Mouse (Mus musculus) embryonic fibroblast, embryonic 13.5 days (primary cell): ENCODE results near the gene Irx1. TPM values are rescaled to one million over a fixed set of nuclear protein-coding genes. Genes with fewer than 3 reads are reported as not detected.

Experiments
- H3K27ac ChIP-seq: 2 replicates; pipeline ENCODE4 v1.5.1; 2012; ENCODE audit warnings: low read length, control low read depth, inconsistent platforms; ENCODE audit not compliant: insufficient read depth
- H3K4me1 ChIP-seq: 2 replicates; pipeline ENCODE4 v1.6.1; 2011; ENCODE audit warnings: low read length; ENCODE audit not compliant: control insufficient read depth, insufficient read depth
- H3K4me3 ChIP-seq: 2 replicates; pipeline ENCODE4 v1.5.1; 2011; ENCODE audit warnings: mild to moderate bottlenecking, control low read depth, low read length; ENCODE audit not compliant: insufficient read depth
- CTCF ChIP-seq: IDR thresholded peaks from 2 replicates; pipeline ENCODE4 v1.5.1; 2011; ENCODE audit warnings: mild to moderate bottlenecking, control low read depth, low read length, moderate library complexity, borderline replicate concordance; ENCODE audit not compliant: insufficient read depth
- POLR2A ChIP-seq: IDR thresholded peaks from 2 replicates; pipeline ENCODE4 v1.6.1; 2011; ENCODE audit warnings: low read depth, mild to moderate bottlenecking, control low read depth, low read length, moderate library complexity
- polyA plus RNA-seq: library from polyadenylated mRNA; stranded (reverse); fragments of >200 nt; gene quantifications from 2 replicates; pipeline ENCODE4 v1.2.4, GENCODE M21; 2011; ENCODE audit warnings: low read depth; ENCODE audit not compliant: missing spikeins, insufficient read length

Gene Irx1
- polyA plus RNA-seq: 24.7 and 39.1 TPM in 2 replicates

GRCm38 (mm10) chr13:71963356-71964351 is at the start of gene Irx1:
Irx1 (minus strand) TSS chr13:71963723.
- Histone ChIP-seq H3K4me1 (no peaks in the 10 kb centered on the region), H3K4me3 (peak within 1 kb of the TSS; percentile 79), H3K27ac (peak within 1 kb of the TSS; percentile 30)
- TF ChIP-seq CTCF (no peak), POLR2A (peak; percentile 56)

- no peak overlapping the region for H3K4me3 ChIP-seq
- no peak for TF ChIP-seq CTCF
- TF ChIP-seq POLR2A: no peak
- no peaks in the 10 kb centered on the region for H3K4me1 ChIP-seq
- H3K27ac ChIP-seq: no peak overlapping the region
These were observed 16.6 kb upstream of the Irx1 start for GRCm38 (mm10) chr13:71979932-71980655.

- Histone ChIP-seq H3K4me3 (no peak overlapping the region), H3K4me1 (no peaks in the 10 kb centered on the region), H3K27ac (no peak overlapping the region)
- no peak for TF ChIP-seq POLR2A
- TF ChIP-seq CTCF: no peak
These were observed 12.2 kb upstream of the Irx1 start for GRCm38 (mm10) chr13:71975753-71976152.

- no peaks in the 10 kb centered on the region for H3K4me1 ChIP-seq
- no peak overlapping the region for H3K4me3 ChIP-seq
- no peak overlapping the region for H3K27ac ChIP-seq
- TF ChIP-seq CTCF: no peak
- no peak for TF ChIP-seq POLR2A
These were observed 4.8 kb upstream of the Irx1 start for GRCm38 (mm10) chr13:71968286-71968685.

GRCm38 (mm10) chr13:71967341-71968250 is 4.1 kb upstream of the Irx1 start:
- no peak overlapping the region for H3K27ac ChIP-seq
- H3K4me3 ChIP-seq: no peak overlapping the region
- no peaks in the 10 kb centered on the region for H3K4me1 ChIP-seq
- TF ChIP-seq CTCF: no peak
- TF ChIP-seq POLR2A: no peak

- no peak overlapping the region for H3K4me3 ChIP-seq
- no peak overlapping the region for H3K27ac ChIP-seq
- H3K4me1 ChIP-seq: no peaks in the 10 kb centered on the region
- TF ChIP-seq CTCF (no peak), POLR2A (no peak)
These were observed 3.1 kb upstream of the Irx1 start for GRCm38 (mm10) chr13:71966631-71967030.

- Histone ChIP-seq H3K4me3 (peak overlapping the region; percentile 16; the same call in 1 of the 2 replicates), H3K4me1 (no peaks in the 10 kb centered on the region), H3K27ac (no peak overlapping the region)
- no peak for TF ChIP-seq CTCF
These were observed 843 bp upstream of the Irx1 start for GRCm38 (mm10) chr13:71964366-71964765.

GRCm38 (mm10) chr13:71962661-71963355 is 715 bp downstream of the Irx1 start:
- H3K4me3 ChIP-seq: peak overlapping the region; percentile 79
- H3K4me1 ChIP-seq: no peaks in the 10 kb centered on the region
- peak overlapping the region; percentile 30 for H3K27ac ChIP-seq
- TF ChIP-seq CTCF: no peak
- no peak for TF ChIP-seq POLR2A
